Mouse (Mus musculus) forebrain, embryonic 12.5 days (tissue): ENCODE measurements at regions not wholly inside any gene's neighbourhood (a gene's known extent, or its start where the extent isn't known, plus 50 kb on each side); places are given as distances from the start of the nearest gene placed in this dataset.

ENCODE experiments used
- ATAC-seq: fragments of 200-750 bp; cut with Nextera tagmentation; 2 replicates; pipeline ENCODE4 v1.8.0; 2017; ENCODE audit warnings: moderate TSS enrichment; ENCODE audit not compliant: low FRiP score
- H3K27ac ChIP-seq: fragments of 300-500 bp; sonication (generic); 2 replicates; pipeline ENCODE4 v1.5.1; 2016; ENCODE audit warnings: mild to moderate bottlenecking
- H3K27me3 ChIP-seq: fragments of 300-500 bp; sonication (generic); 2 replicates; pipeline ENCODE4 v1.6.1; 2016; ENCODE audit warnings: mild to moderate bottlenecking
- H3K36me3 ChIP-seq: fragments of 300-500 bp; sonication (generic); replicated peaks from 2 replicates; pipeline ENCODE4 v1.6.1; 2016; ENCODE audit warnings: mild to moderate bottlenecking
- H3K4me1 ChIP-seq: fragments of 300-500 bp; sonication (generic); 2 replicates; pipeline ENCODE4 v1.6.1; 2016
- H3K4me2 ChIP-seq: fragments of 300-500 bp; sonication (generic); 2 replicates; pipeline ENCODE4 v1.6.1; 2016; ENCODE audit warnings: mild to moderate bottlenecking, moderate library complexity
- H3K4me3 ChIP-seq: fragments of 300-500 bp; sonication (generic); replicated peaks from 2 replicates; pipeline ENCODE4 v1.5.1; 2016; ENCODE audit warnings: mild to moderate bottlenecking
- H3K9ac ChIP-seq: fragments of 300-500 bp; sonication (generic); 2 replicates; pipeline ENCODE4 v1.6.1; 2016; ENCODE audit warnings: mild to moderate bottlenecking
- H3K9me3 ChIP-seq: fragments of 300-500 bp; sonication (generic); 2 replicates; pipeline ENCODE4 v1.6.1; 2016
- WGBS: fragments of 180-500 bp; shearing (Covaris S2); methylation state at CpG from one replicate; pipeline ENCODE4 v1.1.7; 2016; 5-methylcytosine and 5-hydroxymethylcytosine counted together

DNA sequence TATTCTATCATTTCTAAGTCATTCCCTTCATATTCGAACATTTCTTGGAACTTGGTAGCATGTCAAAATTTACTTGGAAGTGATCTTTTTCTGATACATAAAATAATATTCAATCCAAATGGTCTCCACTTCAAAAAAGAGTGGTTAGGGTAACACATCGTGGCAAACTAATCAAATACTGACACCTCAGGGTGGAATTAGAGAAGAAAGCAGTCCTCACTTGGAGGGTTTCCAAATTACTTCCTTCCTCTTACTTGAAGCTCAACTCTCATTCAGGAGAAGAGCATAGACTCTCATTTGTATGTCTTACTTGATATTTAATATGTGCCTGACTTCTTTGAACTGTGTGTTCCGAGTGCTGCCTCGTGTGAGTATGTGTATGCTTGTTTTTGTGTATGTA, 220.3 kb downstream of the Mex3b start:
- H3K9me3 ChIP-seq = no peaks in the 10 kb centered on the region
- H3K27ac ChIP-seq = no peak overlapping the region
- no peaks in the 10 kb centered on the region for H3K27me3 ChIP-seq
- 80% methylated on average over 4 of the region's 4 CpGs for WGBS
- H3K4me2 ChIP-seq = no peak overlapping the region
- no peaks in the 10 kb centered on the region for H3K36me3 ChIP-seq
- H3K9ac ChIP-seq = no peak overlapping the region
- no peak overlapping the region for H3K4me3 ChIP-seq
- no peak for ATAC-seq
- H3K4me1 ChIP-seq = peaks cover 33% of the 10 kb centered on the region

DNA sequence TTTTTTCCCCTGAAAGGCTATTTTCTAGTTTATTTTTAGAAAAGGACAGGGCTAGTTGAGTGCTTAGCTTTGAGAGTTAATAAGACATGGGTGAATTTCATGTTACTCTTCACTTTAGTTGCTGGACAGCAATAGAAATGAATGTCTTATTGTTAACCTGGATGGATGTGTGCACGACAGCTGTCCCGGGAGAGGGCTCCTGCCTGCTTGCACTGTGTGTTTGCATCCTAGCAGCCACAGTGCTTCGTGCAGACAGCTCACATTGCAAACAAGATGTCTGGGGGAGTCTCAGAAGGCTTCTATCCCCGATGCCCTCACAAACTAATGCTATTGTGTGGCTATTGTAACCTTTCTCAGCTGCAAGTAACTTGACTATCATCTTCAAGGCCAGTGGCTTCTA, 221.0 kb downstream of the Mex3b start:
- 30% methylated on average over 4 of the region's 4 CpGs for WGBS
- Histone ChIP-seq H3K27me3 (no peaks in the 10 kb centered on the region), H3K9ac (no peak overlapping the region), H3K4me2 (no peak overlapping the region), H3K9me3 (no peaks in the 10 kb centered on the region), H3K4me1 (peaks cover 33% of the 10 kb centered on the region), H3K27ac (no peak overlapping the region), H3K36me3 (no peaks in the 10 kb centered on the region), H3K4me3 (no peak overlapping the region)
- ATAC-seq = no peak

DNA sequence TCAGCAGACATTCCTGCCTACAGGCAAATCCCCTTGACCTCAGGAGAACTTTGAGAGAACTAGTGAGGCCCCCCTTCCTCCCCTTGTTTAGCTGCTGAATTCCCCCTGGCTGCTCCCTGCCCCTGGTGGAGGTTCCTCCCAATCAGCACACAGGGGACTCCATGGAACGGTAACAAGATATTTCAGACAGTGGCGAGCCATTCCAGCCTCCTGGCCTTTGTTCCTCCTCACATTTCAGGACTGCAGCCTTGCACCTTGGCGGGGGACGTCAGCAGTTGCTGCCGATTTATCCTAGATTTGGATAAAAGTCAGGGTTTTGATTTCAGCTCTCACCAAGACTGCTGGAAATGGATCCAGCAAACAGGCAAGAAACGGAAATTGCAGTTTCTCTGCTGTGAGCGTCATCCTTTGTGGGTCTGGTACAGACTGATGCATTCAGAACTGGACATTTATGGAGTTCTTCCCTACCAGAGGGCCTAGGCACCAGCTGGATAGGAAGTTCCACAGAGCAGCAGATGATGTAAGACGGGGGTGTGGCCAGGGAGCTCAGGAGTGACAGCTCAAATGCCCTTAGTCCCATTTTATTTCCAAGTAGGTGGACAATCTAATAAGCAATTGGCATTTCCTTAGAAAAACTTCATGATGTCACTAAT, 222.3 kb downstream of the Mex3b start:
- H3K9ac ChIP-seq = no peak overlapping the region
- H3K4me2 ChIP-seq = no peak overlapping the region
- H3K27ac ChIP-seq = 0 out of 2 replicates have a peak overlapping the region, but pooled peaks have one; percentile 14
- WGBS = 28% methylated on average over 8 of the region's 8 CpGs
- no peaks in the 10 kb centered on the region for H3K36me3 ChIP-seq
- H3K4me3 ChIP-seq = no peak overlapping the region
- peaks cover 36% of the 10 kb centered on the region for H3K4me1 ChIP-seq
- ATAC-seq = no peak
- H3K27me3 ChIP-seq = no peaks in the 10 kb centered on the region
- H3K9me3 ChIP-seq = no peaks in the 10 kb centered on the region

DNA sequence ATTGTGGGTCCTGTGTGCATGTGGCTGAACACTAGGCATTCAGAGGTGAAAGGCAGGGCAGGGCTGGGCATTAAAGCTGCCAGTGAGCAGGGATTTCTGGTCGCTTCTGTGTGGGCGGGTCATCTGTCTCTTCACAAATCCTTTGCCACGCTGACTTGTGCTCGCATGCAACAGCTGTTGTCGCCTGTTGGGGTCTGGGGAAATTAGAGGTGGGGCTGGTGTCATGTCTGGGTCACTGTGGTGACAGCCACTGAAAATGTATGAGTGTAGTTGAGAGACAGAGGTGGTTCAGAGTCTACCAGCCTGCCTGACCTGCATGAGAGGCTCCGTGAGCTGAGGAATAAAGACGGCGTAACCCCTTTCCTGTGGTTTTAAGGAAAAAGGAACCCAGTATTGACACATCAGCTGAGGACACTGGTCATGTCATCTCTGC, 226.8 kb downstream of the Mex3b start:
- ATAC-seq = no peak
- 64% methylated on average over 8 of the region's 8 CpGs for WGBS
- Histone ChIP-seq H3K4me1 (peaks cover 16% of the 10 kb centered on the region), H3K36me3 (no peaks in the 10 kb centered on the region), H3K9me3 (no peaks in the 10 kb centered on the region), H3K27me3 (no peaks in the 10 kb centered on the region), H3K4me3 (no peak overlapping the region), H3K27ac (no peak overlapping the region), H3K4me2 (no peak overlapping the region), H3K9ac (no peak overlapping the region)

DNA sequence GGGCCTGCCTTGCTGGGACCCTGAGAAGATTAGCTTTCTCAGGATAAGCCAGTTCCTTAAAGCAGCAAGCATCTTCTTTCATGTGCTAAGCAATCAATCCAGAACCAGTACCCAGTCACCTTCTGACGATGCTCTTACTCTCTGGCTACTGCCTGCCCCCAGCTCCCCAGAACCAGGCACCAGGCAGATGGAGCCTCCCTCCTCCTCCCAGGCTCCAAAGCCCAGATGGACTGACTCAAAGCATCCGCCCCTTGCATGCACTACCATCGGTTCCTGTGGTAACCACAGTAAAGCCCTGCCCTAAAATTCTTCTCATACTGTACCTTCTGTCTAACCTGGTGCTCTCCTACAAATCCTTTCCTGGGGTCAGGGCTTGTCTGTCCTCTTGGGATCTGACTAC, 227.8 kb downstream of the Mex3b start:
- H3K27ac ChIP-seq = no peak overlapping the region
- no peak overlapping the region for H3K4me3 ChIP-seq
- no peak overlapping the region for H3K4me2 ChIP-seq
- H3K9me3 ChIP-seq = no peaks in the 10 kb centered on the region
- H3K4me1 ChIP-seq = peaks cover 8% of the 10 kb centered on the region
- H3K9ac ChIP-seq = no peak overlapping the region
- no peaks in the 10 kb centered on the region for H3K36me3 ChIP-seq
- H3K27me3 ChIP-seq = no peaks in the 10 kb centered on the region
- ATAC-seq = no peak
- WGBS = 76% methylated on average over 3 of the region's 3 CpGs

DNA sequence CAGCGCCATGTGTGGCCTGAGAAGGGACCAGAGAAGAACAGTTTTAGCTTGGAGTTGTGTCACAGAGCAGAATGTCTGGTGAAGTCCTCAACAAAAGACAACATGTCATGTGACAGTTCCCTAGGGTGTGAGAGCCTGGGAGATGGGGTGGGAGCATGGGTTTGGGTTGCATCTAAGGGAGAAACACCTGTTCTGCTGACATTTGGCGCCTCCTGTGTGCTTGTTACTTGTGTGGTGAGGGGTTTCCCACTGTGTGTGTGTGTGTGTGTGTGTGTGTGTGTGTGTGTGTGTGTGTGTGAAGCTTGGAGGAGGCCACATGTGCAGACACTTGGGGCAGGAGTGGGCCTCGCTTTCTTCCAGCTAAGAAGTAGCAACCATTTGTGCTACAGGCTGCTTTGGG, 228.5 kb downstream of the Mex3b start:
- WGBS = 83% methylated on average over 3 of the region's 3 CpGs
- Histone ChIP-seq H3K4me1 (peaks cover 8% of the 10 kb centered on the region), H3K27ac (no peak overlapping the region)

DNA sequence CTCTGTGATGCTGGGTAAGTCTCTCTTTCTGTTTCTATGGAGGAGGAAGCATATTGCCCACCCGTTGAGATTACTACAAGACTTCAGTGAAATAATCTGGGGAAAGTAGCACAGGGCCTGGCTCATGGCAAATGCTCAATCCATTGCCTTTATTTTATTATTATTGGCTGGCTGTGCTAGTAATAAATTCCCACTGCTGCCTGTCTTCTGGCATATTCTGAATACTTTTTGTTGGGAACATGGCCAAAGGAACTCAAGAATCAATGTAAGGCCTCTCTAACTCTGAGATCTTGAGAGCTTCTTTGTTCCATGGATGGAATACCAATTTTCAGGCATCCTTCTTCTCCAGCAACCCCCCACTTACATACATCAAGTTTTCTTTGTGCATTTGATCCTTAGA, 237.3 kb downstream of the Mex3b start:
- Histone ChIP-seq H3K9ac (no peak overlapping the region), H3K9me3 (no peaks in the 10 kb centered on the region), H3K36me3 (no peaks in the 10 kb centered on the region), H3K4me2 (no peak overlapping the region), H3K27ac (no peak overlapping the region), H3K27me3 (no peaks in the 10 kb centered on the region), H3K4me1 (no peaks in the 10 kb centered on the region), H3K4me3 (no peak overlapping the region)
- no peak for ATAC-seq
- 82% methylated on average over 1 of the region's 1 CpGs for WGBS

More for the DNA sequence above, 228.5 kb downstream of the Mex3b start:
- no peaks in the 10 kb centered on the region for H3K9me3 ChIP-seq
- no peak overlapping the region for H3K9ac ChIP-seq
- no peak overlapping the region for H3K4me2 ChIP-seq
- no peaks in the 10 kb centered on the region for H3K27me3 ChIP-seq
- no peak overlapping the region for H3K4me3 ChIP-seq
- H3K36me3 ChIP-seq = no peaks in the 10 kb centered on the region
- no peak for ATAC-seq

DNA sequence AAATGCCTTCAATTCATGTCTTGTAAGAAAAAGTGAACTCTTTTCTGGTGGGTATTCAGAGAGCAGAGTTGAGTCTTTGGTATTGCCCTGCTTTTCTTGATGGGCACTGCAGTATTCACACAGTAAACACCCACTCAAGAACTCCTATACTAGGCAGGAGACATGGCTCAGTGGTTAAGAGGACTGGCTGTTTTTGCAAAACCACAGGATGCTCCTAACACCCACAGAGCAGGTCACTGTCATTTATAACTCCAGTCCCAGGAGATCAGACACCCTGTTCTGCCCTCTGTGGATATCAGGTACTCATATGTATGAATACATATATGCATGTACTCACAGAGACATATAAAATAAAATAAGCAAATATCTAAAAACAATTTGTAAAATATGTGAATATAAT, 238.5 kb downstream of the Mex3b start:
- H3K9me3 ChIP-seq = no peaks in the 10 kb centered on the region
- no peaks in the 10 kb centered on the region for H3K27me3 ChIP-seq
- H3K36me3 ChIP-seq = no peaks in the 10 kb centered on the region
- no peak overlapping the region for H3K4me2 ChIP-seq
- no peak overlapping the region for H3K4me3 ChIP-seq
- H3K27ac ChIP-seq = no peak overlapping the region
- H3K9ac ChIP-seq = no peak overlapping the region
- H3K4me1 ChIP-seq = no peaks in the 10 kb centered on the region
- ATAC-seq = no peak

DNA sequence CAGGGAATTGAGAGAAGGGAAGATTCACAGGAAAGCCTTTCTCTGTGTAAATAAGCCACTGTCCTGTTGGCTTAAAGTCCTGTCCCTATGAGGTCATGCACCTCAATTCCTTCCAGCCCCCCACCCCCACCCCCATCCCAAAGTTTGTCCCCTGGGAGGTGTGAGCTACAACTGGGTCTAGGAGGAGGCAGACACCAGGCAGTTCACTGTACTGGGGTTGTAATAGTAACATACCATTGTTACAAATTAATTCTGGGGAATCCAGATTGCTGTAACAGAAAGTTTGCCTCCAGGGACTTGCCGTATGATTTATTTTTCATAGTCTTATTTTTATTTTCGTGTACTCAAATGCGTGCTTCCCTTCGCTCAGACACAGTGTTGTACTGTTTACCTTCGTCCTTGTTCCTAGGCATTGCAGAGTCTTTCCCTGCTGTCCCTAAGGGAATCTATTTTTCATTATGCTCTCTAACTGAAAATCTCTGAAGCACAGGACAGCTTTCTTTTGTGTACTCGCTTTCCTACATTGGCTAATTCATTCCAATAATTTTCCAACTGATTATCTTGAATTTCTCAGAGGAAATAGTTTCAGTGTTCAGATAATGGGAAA, 244.2 kb downstream of the Mex3b start:
- Histone ChIP-seq H3K36me3 (no peaks in the 10 kb centered on the region), H3K4me2 (no peak overlapping the region), H3K9me3 (no peaks in the 10 kb centered on the region), H3K27me3 (no peaks in the 10 kb centered on the region), H3K4me1 (no peaks in the 10 kb centered on the region), H3K9ac (no peak overlapping the region), H3K27ac (no peak overlapping the region), H3K4me3 (no peak overlapping the region)
- ATAC-seq = no peak
- WGBS = 85% methylated on average over 6 of the region's 6 CpGs

DNA sequence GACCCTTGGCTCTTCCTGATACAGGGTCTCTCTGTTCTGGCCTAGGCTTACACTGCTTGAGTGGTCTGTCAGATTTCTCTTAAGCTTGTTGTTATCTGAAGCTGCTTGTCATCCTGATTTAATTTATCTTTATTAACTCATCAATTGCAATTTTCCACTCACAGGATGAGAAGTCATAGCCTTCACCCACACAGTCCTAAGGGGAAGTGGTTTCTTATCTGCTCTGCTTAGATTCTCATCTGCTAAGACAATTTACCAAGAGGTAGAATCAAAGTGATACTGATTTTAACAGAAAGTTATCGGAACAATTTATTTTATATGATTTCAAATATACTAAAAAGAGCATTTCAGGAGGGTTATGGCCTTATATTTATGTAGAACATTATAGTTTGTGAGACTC, 249.4 kb downstream of the Mex3b start:
- Histone ChIP-seq H3K4me3 (no peak overlapping the region), H3K4me2 (no peak overlapping the region), H3K9me3 (no peaks in the 10 kb centered on the region), H3K27me3 (no peaks in the 10 kb centered on the region), H3K27ac (no peak overlapping the region), H3K4me1 (no peaks in the 10 kb centered on the region), H3K36me3 (no peaks in the 10 kb centered on the region), H3K9ac (no peak overlapping the region)
- 98% methylated on average over 1 of the region's 1 CpGs for WGBS
- ATAC-seq = no peak

DNA sequence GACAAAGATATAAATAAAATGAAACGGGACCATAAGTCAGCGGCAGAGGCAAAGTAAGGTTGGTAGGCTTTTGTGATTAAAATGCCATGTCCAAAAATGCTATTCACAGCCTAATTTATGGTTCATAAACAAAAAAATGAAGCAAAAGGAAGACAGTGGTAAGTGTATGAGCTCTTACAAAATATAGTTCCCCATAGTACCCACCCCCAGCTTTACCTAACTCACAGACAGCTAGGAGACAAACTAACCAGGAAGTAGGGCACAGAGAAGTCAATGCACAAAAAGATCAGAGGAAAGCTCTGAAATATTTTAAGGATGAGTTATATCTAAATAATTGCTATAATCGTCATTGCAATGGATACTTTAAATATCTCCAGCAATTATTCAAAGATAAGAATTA, 249.9 kb downstream of the Mex3b start:
- no peak overlapping the region for H3K4me3 ChIP-seq
- H3K27me3 ChIP-seq = no peaks in the 10 kb centered on the region
- H3K4me2 ChIP-seq = no peak overlapping the region
- WGBS = 91% methylated on average over 3 of the region's 3 CpGs
- ATAC-seq = no peak
- H3K4me1 ChIP-seq = no peaks in the 10 kb centered on the region
- no peak overlapping the region for H3K9ac ChIP-seq
- H3K27ac ChIP-seq = no peak overlapping the region
- no peaks in the 10 kb centered on the region for H3K36me3 ChIP-seq
- H3K9me3 ChIP-seq = no peaks in the 10 kb centered on the region

DNA sequence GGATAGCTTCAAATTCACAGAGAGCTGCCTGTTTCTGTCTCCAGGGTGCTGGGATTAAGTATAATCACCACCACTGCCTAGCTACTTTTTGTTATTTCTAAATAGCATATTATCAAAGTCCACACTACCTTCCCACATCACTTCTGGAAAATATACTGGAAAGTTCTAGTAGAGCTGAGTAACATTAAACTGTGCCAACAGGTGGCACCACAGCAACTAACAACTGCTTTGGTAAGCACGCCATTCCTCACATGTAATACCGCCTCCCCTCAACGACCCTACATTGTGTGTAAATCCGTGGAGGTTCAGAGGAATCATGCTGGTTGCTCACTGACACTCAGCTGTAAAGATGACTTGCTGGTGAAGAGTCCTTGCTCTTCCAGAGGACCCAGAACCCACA, 259.1 kb downstream of the Mex3b start:
- Histone ChIP-seq H3K4me3 (no peak overlapping the region), H3K9ac (no peak overlapping the region), H3K36me3 (no peaks in the 10 kb centered on the region), H3K4me2 (no peak overlapping the region), H3K9me3 (no peaks in the 10 kb centered on the region), H3K4me1 (no peaks in the 10 kb centered on the region), H3K27ac (no peak overlapping the region), H3K27me3 (no peaks in the 10 kb centered on the region)
- no peak for ATAC-seq
- WGBS = 80% methylated on average over 4 of the region's 4 CpGs

DNA sequence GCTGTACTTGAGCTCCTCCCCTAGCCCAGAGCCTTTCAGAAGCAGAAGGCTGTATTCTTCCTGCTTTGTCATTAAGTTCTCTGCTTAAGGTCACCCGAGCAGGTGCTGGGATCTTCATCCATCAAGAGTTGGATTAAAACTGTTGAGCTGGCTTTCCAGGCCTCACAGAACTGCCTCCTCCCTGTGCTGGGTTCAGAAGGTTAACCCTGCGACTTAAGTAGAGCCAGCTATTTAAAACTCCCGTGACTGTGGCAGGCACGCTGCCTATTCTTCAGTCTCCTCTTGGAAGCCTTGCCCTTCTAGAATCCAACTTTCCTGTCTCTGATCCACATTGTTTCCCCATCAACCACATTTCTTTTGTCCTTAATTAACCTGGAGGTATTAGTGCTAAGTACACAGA, 273.1 kb downstream of the Mex3b start:
- ATAC-seq = no peak
- no peak overlapping the region for H3K4me2 ChIP-seq
- H3K27ac ChIP-seq = no peak overlapping the region
- H3K9me3 ChIP-seq = no peaks in the 10 kb centered on the region
- H3K36me3 ChIP-seq = no peaks in the 10 kb centered on the region
- no peak overlapping the region for H3K4me3 ChIP-seq
- no peaks in the 10 kb centered on the region for H3K4me1 ChIP-seq
- 46% methylated on average over 4 of the region's 4 CpGs for WGBS
- no peak overlapping the region for H3K9ac ChIP-seq
- H3K27me3 ChIP-seq = no peaks in the 10 kb centered on the region
